Mouse (Mus musculus): ENCODE data around the gene 6330409D20Rik. TPM values are rescaled to one million over a fixed set of nuclear protein-coding genes. Genes with fewer than 3 reads are reported as not detected.

The 6330409D20Rik gene
- polyA plus RNA-seq, 1 experiment from 2014 or later, result 3.2 TPM

GRCm38 (mm10) chr2:32691041-32691440 lies 49.8 kb downstream of the 6330409D20Rik start:
- ATAC-seq (no peak), DNase-seq (ENCODE audit: low spot score) (no peak)
- H3K9me3 ChIP-seq (replicated peaks; ENCODE audit: control insufficient read depth, low read length), result no peaks in the 10 kb centered on the region
- WGBS, result 89% methylated on average over 11 of the region's 11 CpGs
- no peak overlapping the region for H3K4me3 ChIP-seq (ENCODE audit: low read depth, low read length)
- H3K4me1 ChIP-seq (ENCODE audit: control insufficient read depth, insufficient read depth, low read length), result peaks cover 6% of the 10 kb centered on the region; the same call in 1 of the 2 replicates
- no peak overlapping the region for H3K27ac ChIP-seq (ENCODE audit: low read depth, low read length)
- H3K9ac ChIP-seq (ENCODE audit: low read length), result no peak overlapping the region
- H3K27me3 ChIP-seq (replicated peaks; ENCODE audit: control insufficient read depth, insufficient read depth, low read length), result no peaks in the 10 kb centered on the region
- H3K36me3 ChIP-seq (ENCODE audit: control insufficient read depth, insufficient read depth, low read length), result peaks cover 12% of the 10 kb centered on the region
- no peak overlapping the region for H3K4me2 ChIP-seq (ENCODE audit: low read length)

GRCm38 (mm10) chr2:32689420-32689819 lies 51.4 kb downstream of the 6330409D20Rik start:
- Histone ChIP-seq H3K36me3 (ENCODE audit: control insufficient read depth, insufficient read depth, low read length) (peaks cover 28% of the 10 kb centered on the region), H3K27ac (ENCODE audit: low read depth, low read length) (no peak overlapping the region), H3K4me1 (ENCODE audit: control insufficient read depth, insufficient read depth, low read length) (peaks cover 6% of the 10 kb centered on the region; the same call in 1 of the 2 replicates), H3K9me3 (replicated peaks; ENCODE audit: control insufficient read depth, low read length) (no peaks in the 10 kb centered on the region), H3K9ac (ENCODE audit: low read length) (no peak overlapping the region), H3K4me2 (ENCODE audit: low read length) (no peak overlapping the region), H3K4me3 (ENCODE audit: low read depth, low read length) (no peak overlapping the region), H3K27me3 (replicated peaks; ENCODE audit: control insufficient read depth, insufficient read depth, low read length) (no peaks in the 10 kb centered on the region)
- ATAC-seq, result no peak
- DNase-seq (ENCODE audit: low spot score), result peak; percentile 90
- WGBS, result 19% methylated on average over 5 of the region's 5 CpGs

GRCm38 (mm10) chr2:32687562-32687961 lies 53.3 kb downstream of the 6330409D20Rik start:
- Histone ChIP-seq H3K27ac (ENCODE audit: low read depth, low read length) (no peak overlapping the region), H3K27me3 (replicated peaks; ENCODE audit: control insufficient read depth, insufficient read depth, low read length) (no peaks in the 10 kb centered on the region), H3K4me1 (ENCODE audit: control insufficient read depth, insufficient read depth, low read length) (no peaks in the 10 kb centered on the region), H3K4me3 (ENCODE audit: low read depth, low read length) (no peak overlapping the region), H3K4me2 (ENCODE audit: low read length) (no peak overlapping the region), H3K9ac (ENCODE audit: low read length) (no peak overlapping the region), H3K9me3 (replicated peaks; ENCODE audit: control insufficient read depth, low read length) (no peaks in the 10 kb centered on the region), H3K36me3 (ENCODE audit: control insufficient read depth, insufficient read depth, low read length) (peaks cover 44% of the 10 kb centered on the region)
- ATAC-seq (no peak), DNase-seq (ENCODE audit: low spot score) (no peak)
- 93% methylated on average over 8 of the region's 8 CpGs for WGBS

- ATAC-seq (no peak), DNase-seq (ENCODE audit: low spot score) (no peak)
- H3K9ac ChIP-seq (ENCODE audit: low read length), result no peak overlapping the region
- H3K9me3 ChIP-seq (replicated peaks; ENCODE audit: control insufficient read depth, low read length), result no peaks in the 10 kb centered on the region
- peaks cover 48% of the 10 kb centered on the region for H3K36me3 ChIP-seq (ENCODE audit: control insufficient read depth, insufficient read depth, low read length)
- H3K4me2 ChIP-seq (ENCODE audit: low read length), result no peak overlapping the region
- no peak overlapping the region for H3K27ac ChIP-seq (ENCODE audit: low read depth, low read length)
- no peak overlapping the region for H3K4me3 ChIP-seq (ENCODE audit: low read depth, low read length)
- H3K27me3 ChIP-seq (replicated peaks; ENCODE audit: control insufficient read depth, insufficient read depth, low read length), result no peaks in the 10 kb centered on the region
- WGBS, result 90% methylated on average over 6 of the region's 6 CpGs
- H3K4me1 ChIP-seq (ENCODE audit: control insufficient read depth, insufficient read depth, low read length), result no peaks in the 10 kb centered on the region
Measured at GRCm38 (mm10) chr2:32686640-32687039, 54.2 kb downstream of the 6330409D20Rik start.

- Histone ChIP-seq H3K27me3 (replicated peaks; ENCODE audit: control insufficient read depth, insufficient read depth, low read length) (no peaks in the 10 kb centered on the region), H3K4me3 (ENCODE audit: low read depth, low read length) (no peak overlapping the region), H3K9me3 (replicated peaks; ENCODE audit: control insufficient read depth, low read length) (no peaks in the 10 kb centered on the region), H3K9ac (ENCODE audit: low read length) (no peak overlapping the region), H3K4me2 (ENCODE audit: low read length) (no peak overlapping the region), H3K27ac (ENCODE audit: low read depth, low read length) (no peak overlapping the region), H3K36me3 (ENCODE audit: control insufficient read depth, insufficient read depth, low read length) (peaks cover 48% of the 10 kb centered on the region), H3K4me1 (ENCODE audit: control insufficient read depth, insufficient read depth, low read length) (no peaks in the 10 kb centered on the region)
- DNase-seq (ENCODE audit: low spot score) (no peak), ATAC-seq (no peak)
- 97% methylated on average over 3 of the region's 3 CpGs for WGBS
Measured at GRCm38 (mm10) chr2:32685807-32686206, 55.0 kb downstream of the 6330409D20Rik start.

- H3K4me3 ChIP-seq (ENCODE audit: low read depth, low read length), result no peak overlapping the region
- ATAC-seq (no peak), DNase-seq (ENCODE audit: low spot score) (no peak)
- peaks cover 48% of the 10 kb centered on the region for H3K36me3 ChIP-seq (ENCODE audit: control insufficient read depth, insufficient read depth, low read length)
- H3K27ac ChIP-seq (ENCODE audit: low read depth, low read length), result no peak overlapping the region
- H3K9me3 ChIP-seq (replicated peaks; ENCODE audit: control insufficient read depth, low read length), result no peaks in the 10 kb centered on the region
- WGBS, result 91% methylated on average over 15 of the region's 15 CpGs
- H3K4me1 ChIP-seq (ENCODE audit: control insufficient read depth, insufficient read depth, low read length), result no peaks in the 10 kb centered on the region
- no peak overlapping the region for H3K4me2 ChIP-seq (ENCODE audit: low read length)
- no peaks in the 10 kb centered on the region for H3K27me3 ChIP-seq (replicated peaks; ENCODE audit: control insufficient read depth, insufficient read depth, low read length)
- no peak overlapping the region for H3K9ac ChIP-seq (ENCODE audit: low read length)
Measured at GRCm38 (mm10) chr2:32684681-32685428, 56.0 kb downstream of the 6330409D20Rik start.

GRCm38 (mm10) chr2:32683701-32684100 lies 57.1 kb downstream of the 6330409D20Rik start:
- Histone ChIP-seq H3K27me3 (replicated peaks; ENCODE audit: control insufficient read depth, insufficient read depth, low read length) (no peaks in the 10 kb centered on the region), H3K9me3 (replicated peaks; ENCODE audit: control insufficient read depth, low read length) (no peaks in the 10 kb centered on the region), H3K36me3 (ENCODE audit: control insufficient read depth, insufficient read depth, low read length) (peaks cover 48% of the 10 kb centered on the region), H3K27ac (ENCODE audit: low read depth, low read length) (no peak overlapping the region), H3K9ac (ENCODE audit: low read length) (no peak overlapping the region), H3K4me1 (ENCODE audit: control insufficient read depth, insufficient read depth, low read length) (no peaks in the 10 kb centered on the region), H3K4me2 (ENCODE audit: low read length) (no peak overlapping the region), H3K4me3 (ENCODE audit: low read depth, low read length) (no peak overlapping the region)
- DNase-seq (ENCODE audit: low spot score) (no peak), ATAC-seq (no peak)
- WGBS, result 90% methylated on average over 10 of the region's 10 CpGs

GRCm38 (mm10) chr2:32682721-32683417 lies 57.9 kb downstream of the 6330409D20Rik start:
- no peak overlapping the region for H3K9ac ChIP-seq (ENCODE audit: low read length)

More at GRCm38 (mm10) chr2:32682721-32683417, 57.9 kb downstream of the 6330409D20Rik start:
- H3K4me1 ChIP-seq (ENCODE audit: control insufficient read depth, insufficient read depth, low read length), result no peaks in the 10 kb centered on the region
- H3K27ac ChIP-seq (ENCODE audit: low read depth, low read length), result no peak overlapping the region
- 82% methylated on average over 14 of the region's 14 CpGs for WGBS
- peaks cover 48% of the 10 kb centered on the region for H3K36me3 ChIP-seq (ENCODE audit: control insufficient read depth, insufficient read depth, low read length)
- H3K4me2 ChIP-seq (ENCODE audit: low read length), result no peak overlapping the region
- no peaks in the 10 kb centered on the region for H3K9me3 ChIP-seq (replicated peaks; ENCODE audit: control insufficient read depth, low read length)
- H3K4me3 ChIP-seq (ENCODE audit: low read depth, low read length), result no peak overlapping the region
- no peak for ATAC-seq
- no peaks in the 10 kb centered on the region for H3K27me3 ChIP-seq (replicated peaks; ENCODE audit: control insufficient read depth, insufficient read depth, low read length)
- no peak for DNase-seq (ENCODE audit: low spot score)

Measured in forebrain, embryonic 14.5 days (tissue).